Mouse (Mus musculus) splenic B cell, adult 2 months (primary cell): ENCODE measurements around the gene AY761184.
"Not testable (repeated sequence)": the region's sequence is repeated elsewhere in the genome, so short reads cannot be mapped to it uniquely, and the experiment has no call there.

Experiments
- DNase-seq: peaks from one replicate; pipeline ENCODE4 v3.0.0-alpha.2; 2011; ENCODE audit warnings: low read depth, low spot score
- H3K27me3 ChIP-seq: 2 replicates; pipeline ENCODE4 v1.6.1; 2012; ENCODE audit warnings: mild to moderate bottlenecking, low read length, moderate library complexity, mixed read lengths; ENCODE audit not compliant: control insufficient read depth, poor library complexity, insufficient read depth, severe bottlenecking
- H3K36me3 ChIP-seq: 2 replicates; pipeline ENCODE4 v1.6.1; 2012; ENCODE audit warnings: mild to moderate bottlenecking, low read length, moderate library complexity, mixed read lengths; ENCODE audit not compliant: control insufficient read depth, poor library complexity, insufficient read depth, severe bottlenecking

AY761184 gene

GRCm38 (mm10) chr8:21703545-21703944, at the start of gene AY761184:
Gene AY761184, minus strand, starts transcription at chr8:21703645.
- DNase-seq, H3K27me3 ChIP-seq, H3K36me3 ChIP-seq: not testable (repeated sequence)

- not testable (repeated sequence) for H3K36me3 ChIP-seq, DNase-seq, H3K27me3 ChIP-seq
Observed at GRCm38 (mm10) chr8:21665497-21665896, 37.9 kb downstream of the AY761184 start, which contains the start of gene Defa34. Gene Defa34, plus strand, starts transcription at chr8:21665797.

GRCm38 (mm10) chr8:21655480-21655879, 48.0 kb downstream of the AY761184 start, which contains the start of gene Defa17:
Gene Defa17, plus strand, starts transcription at chr8:21655780.
- not testable (repeated sequence) for DNase-seq, H3K27me3 ChIP-seq

More at GRCm38 (mm10) chr8:21655480-21655879, 48.0 kb downstream of the AY761184 start, which contains the start of gene Defa17:
- not testable (repeated sequence) for H3K36me3 ChIP-seq
